Mouse (Mus musculus) MN1 (cell line): Measurements from ENCODE around the gene Cbfa2t2.

Experiments
- DNase-seq: peaks from one replicate; pipeline ENCODE4 v3.0.0-alpha.2; 2016; ENCODE audit warnings: low spot score

The Cbfa2t2 gene

DNA sequence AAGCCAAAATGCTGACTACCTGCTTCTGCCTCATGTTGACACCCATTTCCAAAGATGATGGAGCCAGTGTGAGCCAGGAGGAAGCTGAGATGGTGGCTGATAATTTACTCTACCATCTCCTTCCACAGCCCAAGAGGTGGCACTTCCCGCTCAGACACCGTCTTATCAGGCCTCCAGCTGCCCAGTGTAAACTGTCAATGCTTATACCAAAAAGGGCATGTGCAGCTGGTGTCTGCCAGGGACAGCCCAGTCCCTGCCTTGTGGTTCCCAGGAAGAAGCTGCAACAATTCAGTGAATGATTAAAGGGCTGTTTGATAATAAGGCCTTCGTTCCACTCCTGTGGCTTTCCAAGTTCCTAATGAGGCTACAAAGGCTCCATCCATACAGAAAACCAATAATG lies 102.4 kb downstream of the Cbfa2t2 start:
- peak; percentile 74 for DNase-seq

DNA sequence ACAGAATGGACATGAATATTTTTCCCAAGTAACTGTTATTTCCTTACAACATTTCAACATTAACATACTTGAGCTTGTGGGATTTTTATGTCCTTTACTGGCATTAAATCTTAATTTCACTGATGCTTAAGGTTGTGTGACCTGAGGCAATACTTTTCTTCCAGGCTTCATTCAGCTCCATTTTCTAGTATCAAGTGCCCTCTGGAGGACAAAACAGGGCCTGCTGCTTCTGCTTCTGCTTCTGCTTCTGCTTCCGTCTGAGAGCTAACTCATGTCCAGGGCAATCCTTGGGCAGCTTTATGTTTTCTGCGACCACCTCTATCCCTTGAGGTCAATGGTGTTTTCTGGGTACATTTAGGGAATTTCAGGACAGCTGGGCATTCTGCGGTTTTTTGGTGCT lies 103.4 kb downstream of the Cbfa2t2 start:
- DNase-seq: peak; percentile 57

DNA sequence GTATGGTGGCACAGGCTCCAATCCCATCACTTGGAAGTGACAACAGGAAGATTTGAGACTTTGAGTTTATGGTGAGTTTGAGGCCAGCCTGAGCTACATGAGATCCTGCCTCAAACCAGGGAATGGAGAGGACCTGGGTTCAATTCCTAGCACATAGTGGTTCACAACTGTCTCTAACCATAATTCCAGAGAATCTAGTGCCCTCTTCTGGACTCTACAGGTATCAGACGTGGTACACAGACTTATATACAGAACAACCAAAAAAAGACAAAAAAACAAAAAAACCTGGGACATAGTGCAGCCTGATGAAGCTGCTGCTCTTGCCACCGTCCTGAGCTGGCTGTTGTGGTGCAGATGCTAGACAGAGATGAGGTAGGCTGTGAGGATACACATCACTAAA lies 105.3 kb downstream of the Cbfa2t2 start:
- no peak for DNase-seq

DNA sequence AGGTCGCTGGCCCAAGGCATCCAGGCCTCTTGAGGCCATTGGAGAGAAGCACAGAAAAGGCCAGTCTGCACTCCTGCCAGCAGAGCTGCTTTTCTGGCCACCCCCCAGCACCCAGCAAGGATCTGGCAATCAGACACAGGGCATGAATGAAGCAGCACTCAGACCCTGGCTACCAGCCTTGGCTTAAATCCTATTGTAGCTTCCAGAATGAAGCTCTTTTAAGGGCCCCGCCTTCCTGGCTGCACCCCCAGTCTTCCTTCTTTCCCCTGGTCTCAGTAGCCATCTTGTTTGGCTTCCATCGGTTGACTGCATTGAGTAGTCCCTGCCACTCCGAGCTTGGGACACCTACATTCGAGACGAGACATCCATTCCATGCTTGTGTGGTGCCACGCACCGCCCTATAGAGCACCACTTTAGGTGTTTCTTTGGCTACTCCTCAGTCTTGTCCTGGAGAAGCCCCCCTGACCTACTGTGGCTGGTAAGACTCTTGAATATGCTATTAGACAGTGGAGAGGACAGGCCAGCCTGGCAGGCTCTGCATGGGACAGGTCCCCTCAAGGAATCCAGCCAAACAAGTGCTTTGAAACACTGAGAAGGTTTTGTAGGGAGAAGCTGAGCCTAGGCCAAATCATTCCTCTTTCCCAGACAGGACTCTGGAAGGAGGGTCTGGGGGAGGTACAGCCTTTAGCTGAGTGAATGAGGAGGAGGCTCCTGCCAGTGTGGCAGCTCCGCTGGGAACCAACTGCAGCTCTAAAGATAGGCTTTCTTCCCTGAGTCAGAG lies 107.5 kb downstream of the Cbfa2t2 start:
- DNase-seq: peak; percentile 42

DNA sequence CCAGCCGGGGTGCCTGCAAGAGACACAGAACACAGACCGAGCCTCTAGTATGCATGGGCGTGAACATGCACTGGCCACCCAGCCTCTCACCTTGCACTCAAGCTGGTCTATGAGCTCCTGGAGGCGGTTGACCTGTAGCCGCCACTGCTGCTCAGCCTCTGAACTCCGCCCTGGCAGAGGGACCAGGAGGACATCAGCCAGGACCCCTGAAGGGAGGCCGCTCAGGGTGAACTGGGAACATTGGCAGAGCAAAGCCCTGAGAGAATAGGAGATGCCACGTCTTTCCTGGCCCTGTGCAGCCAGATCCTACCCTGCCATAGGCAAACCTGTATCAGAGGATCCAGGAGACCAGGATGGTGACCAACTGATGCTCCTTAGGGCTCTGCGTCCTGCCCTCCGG lies 110.4 kb downstream of the Cbfa2t2 start, which contains the start of gene 1700003F12Rik:
1700003F12Rik (plus strand) TSS at position 375 of the 400 bp plus-strand sequence.
- DNase-seq: no peak

DNA sequence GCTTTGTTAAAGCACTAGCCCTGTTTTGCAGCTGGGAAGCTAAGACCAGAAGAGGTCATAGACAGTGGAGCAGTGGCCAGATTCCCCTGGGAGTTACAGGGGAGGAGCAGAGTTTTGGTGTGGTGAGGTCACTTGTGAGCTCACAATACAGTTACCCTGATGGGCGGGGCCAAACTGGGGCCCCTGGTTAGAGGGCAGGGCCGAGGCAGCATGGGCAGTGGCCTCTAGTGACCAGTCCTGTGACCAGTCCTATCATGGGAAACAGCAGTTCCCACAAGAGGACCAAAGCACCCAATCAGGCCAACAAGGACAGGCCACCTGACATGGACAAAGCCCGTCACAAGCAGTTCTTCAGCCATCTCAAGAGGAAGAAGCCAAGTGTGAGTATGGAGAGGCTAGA lies 112.4 kb downstream of the Cbfa2t2 start:
- DNase-seq: peak; percentile 56

DNA sequence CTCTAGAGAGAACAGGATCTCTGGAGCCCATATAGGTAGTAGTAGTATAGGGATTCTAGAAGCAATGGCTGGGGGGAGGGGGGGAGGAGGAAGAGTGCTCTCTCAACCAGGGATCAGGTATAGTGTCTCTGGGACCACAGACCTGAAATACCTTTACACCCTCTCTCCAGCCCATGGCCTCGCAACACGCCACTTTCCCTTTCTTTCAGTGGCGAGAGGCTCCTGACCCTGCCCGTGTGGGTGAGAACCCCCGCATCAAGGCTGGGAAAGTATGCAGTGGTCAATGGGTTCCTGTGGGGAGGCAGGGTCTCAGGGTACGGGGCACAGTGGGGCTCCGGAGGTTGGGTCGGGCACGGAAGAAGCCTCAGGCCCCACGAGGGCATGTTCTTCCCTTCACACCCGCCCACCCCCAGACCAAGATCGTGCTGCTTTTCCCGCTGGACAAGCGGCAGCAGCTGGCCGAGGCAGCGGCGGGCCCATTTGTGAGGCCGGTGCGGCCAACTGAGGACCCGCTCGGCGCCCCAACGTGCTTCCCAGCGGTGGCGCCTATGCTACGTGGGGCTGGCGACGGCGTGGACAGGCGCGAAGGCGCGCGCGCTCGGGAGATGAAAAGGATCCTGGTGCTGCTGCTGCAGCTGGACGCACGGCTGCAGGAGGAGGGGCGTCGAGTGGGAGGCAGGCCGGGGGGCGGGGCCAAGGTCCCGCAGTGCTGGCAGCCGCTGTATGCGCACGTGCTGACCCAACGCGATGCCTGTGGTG lies 113.0 kb downstream of the Cbfa2t2 start:
- DNase-seq: no peak

DNA sequence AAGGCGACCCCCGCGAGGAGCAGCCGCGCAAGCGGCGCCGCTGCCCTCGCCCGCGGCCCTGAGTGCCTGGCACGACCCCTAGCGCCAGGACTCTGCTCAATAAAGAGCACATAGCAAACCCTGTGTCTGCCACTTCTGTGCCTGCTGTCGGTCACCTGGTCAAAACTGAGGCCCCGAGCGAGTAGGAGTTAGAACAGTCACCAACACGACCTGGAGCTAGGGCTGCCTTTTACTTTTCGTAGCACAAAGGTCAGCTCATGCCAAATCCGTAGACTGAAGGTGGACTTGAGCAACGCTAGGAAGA lies 113.6 kb downstream of the Cbfa2t2 start:
- no peak for DNase-seq

DNA sequence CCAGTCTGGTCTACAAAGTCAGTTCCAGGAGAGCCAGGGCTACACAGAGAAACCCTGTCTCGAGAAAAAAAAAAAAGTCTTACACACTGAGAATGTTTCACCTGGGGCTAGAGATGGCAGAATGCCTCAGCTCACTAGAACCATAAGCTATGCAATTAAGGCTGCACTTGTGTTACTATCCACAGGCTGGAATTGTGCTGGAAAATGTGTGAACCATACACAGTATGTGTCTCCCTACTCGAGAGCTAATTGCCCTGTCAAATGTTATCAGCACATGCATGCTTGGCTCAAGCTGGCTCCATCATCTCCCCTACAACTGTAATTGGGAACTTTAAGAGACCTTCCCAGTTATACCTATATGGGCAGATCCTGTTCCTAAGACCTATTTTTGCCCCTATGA lies 114.7 kb downstream of the Cbfa2t2 start:
- DNase-seq: no peak

DNA sequence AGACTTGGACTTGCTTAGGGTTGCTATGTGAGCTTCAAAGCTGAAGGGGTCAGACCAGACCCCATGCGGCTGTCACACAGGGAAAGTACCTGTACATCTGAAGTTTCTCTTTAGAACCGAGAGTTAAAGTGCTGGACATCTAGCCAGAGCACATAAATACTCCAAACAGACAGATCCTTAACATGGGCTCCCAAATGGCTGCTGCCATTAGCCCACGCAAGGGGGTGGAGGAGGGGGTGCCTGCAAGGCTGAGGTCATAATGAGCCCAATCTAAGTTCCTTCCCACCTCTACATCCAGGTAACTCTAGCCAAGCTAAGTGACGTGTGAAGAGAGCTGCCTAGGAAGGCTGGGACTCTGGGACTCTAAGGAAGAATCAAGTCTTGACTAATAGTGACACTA lies 115.2 kb downstream of the Cbfa2t2 start, which contains the start of gene Actl10:
Actl10 (plus strand) TSS at position 301 of the 400 bp plus-strand sequence.
- no peak for DNase-seq

DNA sequence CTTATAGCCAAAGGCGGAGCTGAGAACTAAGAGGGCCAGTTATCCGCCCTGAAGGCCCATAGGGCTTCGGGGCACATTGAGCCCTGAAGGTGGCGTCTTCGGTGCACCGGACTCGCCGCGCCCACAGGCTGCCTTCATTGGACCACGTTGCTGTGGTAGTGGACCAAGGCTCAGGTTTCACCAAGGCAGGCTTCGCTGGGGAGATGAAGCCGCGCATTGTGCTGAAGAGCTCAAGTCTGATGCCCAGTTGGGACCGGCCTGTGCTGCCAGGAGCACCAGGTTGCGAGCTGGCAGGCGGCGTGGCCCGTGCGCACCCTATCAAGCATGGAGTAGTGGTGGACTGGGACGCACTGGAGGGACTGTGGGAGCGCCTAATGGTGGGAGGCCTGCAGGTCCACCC lies 115.6 kb downstream of the Cbfa2t2 start:
- DNase-seq: no peak

DNA sequence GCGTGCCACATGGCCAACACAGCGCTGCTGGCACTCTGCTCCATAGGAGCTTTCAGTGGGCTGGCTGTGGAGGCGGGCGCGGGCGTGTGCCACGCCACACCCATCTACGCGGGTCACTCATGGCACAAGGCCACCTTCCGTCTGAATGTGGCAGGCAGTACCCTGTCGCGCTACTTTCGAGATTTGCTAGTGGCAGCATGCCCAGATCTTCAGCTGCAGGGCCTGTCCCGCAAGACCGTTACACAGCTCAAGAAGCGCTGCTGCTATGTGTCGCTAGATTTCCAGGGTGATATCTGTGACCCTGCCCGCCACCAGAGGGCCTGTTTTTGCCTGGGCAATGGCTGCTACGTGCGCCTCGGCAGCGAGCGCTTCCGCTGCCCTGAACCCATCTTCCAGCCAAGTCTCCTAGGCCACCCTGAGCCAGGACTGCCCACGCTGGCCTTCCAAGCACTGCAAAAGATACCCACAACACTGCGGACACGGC lies 116.2 kb downstream of the Cbfa2t2 start:
- DNase-seq: peak; percentile 90

DNA sequence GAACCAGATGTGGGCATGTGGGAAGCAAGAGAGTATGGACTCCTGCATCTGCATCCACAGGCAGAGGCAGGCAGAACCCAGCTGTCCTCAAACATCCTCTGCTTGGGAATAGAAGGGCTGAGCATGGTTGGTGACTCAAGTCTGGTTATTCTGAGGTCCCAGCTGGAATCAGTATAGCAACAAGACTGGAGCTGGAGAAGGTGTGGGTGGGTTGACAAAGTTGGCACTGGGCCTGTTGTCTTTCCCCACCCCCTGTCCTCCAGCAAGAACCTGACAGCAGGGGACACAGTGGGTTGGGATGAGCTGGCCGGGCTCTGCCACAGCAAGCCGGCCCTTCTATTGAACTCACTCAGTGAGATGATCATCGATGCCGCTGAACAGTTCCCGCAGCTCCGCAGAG lies 119.0 kb downstream of the Cbfa2t2 start:
- no peak for DNase-seq

DNA sequence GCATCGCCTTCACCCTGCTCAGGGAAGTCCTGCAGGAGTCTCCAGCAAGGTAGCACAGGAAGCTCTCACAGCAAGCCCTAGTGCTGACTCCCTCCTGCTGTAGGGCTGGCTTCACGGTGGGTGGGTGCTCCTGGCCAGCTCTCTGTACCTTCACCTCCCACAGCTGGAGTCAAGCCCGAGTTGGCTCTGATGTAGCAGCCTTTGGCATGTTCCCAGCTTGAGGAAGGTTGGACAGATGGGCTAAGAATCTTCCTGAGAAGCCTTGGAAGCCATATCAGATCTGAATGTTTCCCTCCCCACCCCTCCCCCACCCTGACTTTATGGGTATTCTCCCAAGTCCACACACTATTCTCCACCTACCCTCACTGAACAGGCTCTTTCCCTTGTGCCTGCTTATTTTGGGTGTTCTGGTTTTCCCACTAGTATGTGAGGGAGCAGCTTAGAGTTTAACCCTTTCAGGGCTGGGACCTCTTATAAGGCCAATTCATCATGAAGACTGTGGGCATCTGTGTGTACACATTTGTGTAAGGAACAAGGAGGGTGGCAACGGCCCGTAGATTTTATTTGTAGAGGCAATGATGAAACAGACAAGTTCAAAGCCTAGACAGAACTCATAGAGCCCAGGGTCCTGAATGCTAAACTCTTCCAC lies 121.0 kb downstream of the Cbfa2t2 start:
- no peak for DNase-seq

DNA sequence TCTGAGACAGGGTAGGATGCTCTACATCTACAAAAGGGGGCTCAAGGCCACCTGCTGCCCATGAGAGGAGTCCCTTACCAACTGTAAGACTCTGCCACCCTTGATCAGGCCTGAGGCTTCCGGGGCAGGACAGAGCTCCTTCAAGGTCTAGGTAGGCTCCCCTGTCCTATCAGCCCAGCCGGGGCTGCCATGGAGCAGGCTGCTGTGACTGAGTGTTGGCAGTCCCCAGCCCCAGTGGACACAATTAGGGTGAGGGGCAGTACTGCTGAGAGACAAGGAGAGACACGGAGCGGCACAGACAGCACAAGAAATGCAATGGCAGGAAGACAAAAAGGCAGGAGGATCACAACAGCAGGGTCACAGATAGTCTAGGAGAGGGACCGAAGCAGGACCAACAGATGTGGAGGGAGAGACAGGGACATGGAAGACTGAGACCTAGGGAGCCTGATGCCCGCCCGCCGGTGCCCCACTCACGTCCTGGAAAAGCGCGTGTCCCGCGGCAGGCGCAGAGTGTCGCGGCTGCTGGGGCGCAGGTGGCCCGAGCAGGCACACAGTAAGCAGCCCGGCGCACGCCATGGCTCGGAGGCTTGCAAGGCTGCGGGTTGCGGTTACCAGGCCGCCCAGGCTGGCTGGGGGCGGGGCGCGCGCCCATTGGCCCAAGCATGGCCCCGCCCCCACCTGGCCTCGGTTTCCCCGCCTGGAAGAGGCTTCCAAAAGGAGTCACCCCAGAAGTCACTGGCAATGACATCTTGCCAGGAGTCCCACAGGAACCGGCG lies 122.2 kb downstream of the Cbfa2t2 start, which contains the start of gene Necab3:
Necab3 (minus strand) TSS at position 627 of the 776 bp plus-strand sequence.
- no peak for DNase-seq

DNA sequence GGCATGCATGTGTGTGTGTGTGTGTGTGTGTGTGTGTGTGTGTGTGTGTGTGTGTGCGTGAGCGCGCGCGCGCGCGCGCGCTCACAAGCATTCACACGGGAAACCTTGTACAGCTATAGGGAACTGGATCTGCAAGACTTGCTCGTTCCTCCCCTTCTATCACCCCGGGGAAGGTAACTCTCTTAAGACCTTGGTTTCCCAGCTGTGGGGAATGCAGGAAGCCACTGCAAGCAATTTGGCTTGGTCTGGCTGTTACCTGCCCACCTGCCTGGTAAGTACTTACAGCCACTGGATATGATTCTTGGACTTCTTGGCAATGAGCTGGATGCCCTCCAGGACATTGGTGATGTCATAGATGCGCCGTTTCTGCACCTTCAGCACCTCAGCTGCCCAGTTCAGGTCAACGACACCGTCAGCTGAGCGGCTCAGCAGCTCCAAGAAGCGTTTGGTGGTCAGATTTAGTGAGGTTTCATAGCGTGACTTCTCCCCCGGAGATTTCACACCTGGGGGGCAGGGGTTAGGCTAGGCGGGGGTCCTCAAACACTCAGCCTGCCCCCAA lies 127.4 kb downstream of the Cbfa2t2 start:
- DNase-seq: no peak

DNA sequence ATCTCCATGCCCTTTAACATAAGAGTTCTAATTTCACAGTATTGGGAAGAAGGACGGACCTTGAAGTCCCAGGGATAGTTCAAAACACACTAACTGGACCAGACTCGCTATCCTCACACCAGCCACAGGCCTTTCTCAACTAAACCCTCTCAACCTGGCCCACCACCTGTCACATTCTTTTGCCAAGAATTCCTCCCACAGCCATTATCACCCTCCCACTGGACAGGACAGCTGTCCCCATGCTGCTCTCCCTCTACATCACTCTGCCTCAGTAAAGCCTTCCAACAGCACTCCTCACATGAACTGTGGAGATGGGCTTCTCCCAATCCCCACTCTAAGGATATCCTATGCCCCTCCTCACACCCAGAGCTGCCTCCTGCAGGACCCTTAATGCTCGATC lies 129.3 kb downstream of the Cbfa2t2 start:
- no peak for DNase-seq

DNA sequence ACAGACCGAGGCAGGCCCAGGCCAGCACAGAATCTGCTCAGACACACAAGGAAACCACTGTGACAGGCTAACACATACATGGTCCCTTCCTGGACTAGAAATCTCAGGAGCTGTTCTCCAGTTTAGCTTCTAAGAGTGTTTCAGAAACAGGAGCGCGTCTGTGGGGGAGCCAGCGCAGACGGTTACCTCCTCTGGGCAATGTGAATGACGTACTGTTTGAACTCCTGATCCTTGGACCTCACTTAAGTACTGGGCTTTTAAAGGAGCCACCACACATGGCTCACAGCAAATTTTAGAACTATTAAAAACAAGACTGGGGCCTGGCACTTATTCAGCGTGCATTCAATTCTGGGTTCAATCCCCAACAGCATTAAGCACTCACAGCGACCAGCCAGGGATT lies 130.4 kb downstream of the Cbfa2t2 start:
- no peak for DNase-seq

DNA sequence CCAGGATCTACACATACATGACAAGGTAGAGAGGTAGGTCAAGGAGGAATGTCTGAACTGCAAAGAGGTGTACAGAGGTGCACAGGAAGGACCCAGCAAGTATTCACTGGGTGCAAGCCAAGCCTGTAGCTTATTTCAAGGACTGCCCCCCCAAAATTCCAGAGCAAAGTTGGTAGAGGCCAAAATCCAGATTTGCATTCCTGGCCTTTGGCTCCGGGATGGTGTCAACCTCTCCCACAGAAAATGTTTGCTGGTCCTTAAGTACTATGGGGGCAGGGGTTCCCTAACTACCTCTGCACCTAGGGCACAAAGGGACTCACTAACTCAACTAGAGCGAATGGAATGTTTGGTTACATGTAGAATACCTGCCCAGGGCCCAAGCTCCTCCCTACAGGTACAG lies 131.5 kb downstream of the Cbfa2t2 start:
- DNase-seq: no peak

DNA sequence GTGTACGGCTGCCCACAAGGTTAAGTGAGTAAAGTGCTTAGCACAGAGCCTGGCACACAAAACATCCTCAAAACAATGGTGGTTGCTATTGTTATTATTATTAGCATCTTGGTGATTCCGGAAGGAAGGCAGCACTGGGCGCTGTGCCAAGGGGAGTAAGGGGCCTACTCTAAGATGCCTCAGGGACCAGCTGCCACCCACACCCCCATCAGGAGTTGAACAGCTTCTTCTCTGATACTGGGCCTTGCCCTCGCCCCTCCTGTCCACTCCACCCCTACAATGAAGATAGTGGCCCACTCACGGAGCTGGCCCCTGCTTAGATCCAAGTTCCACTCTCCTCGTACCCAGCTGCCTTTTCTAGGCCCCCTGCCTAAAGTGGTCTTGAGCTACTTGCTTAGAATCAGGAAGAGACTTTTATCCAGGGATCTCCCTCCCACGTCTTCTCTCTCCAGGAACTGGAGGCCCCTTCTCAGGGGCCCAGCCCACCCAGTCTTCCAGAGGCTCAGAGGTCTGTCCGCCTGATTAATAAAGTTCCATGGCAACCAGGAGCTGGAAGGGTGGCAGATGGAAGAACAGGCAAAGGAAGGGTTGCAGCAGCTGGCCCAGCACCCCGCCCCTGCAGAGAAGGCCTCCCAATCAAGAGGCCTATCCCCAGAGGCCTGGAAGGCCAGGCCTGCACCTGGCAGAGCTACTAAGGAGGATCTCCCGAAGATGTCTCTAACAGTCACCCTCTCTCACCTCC lies 132.2 kb downstream of the Cbfa2t2 start:
- peak; percentile 74 for DNase-seq
